Mouse (Mus musculus) neural tube, embryonic 15.5 days (tissue): ENCODE results near the gene Olfr1358. TPM values are rescaled to one million over a fixed set of nuclear protein-coding genes. Genes with fewer than 3 reads are reported as not detected.

Source experiments
- microRNA-seq: library from miRNA; unstranded; fragments of <30 nt; microRNA quantifications from one replicate; pipeline ENCODE4, GENCODE M21; 2017
- polyA plus RNA-seq: library from polyadenylated mRNA; unstranded; fragments of >200 nt; fragmentation: Nextera tagmentation; extraction: Ambion mirVana; gene quantifications from 2 replicates; pipeline ENCODE4 v1.2.1, GENCODE M21; 2015

Olfr1358 gene
- polyA plus RNA-seq, 1 experiment from 2014 or later: not detected

Small RNA genes lying within 50 kb of the gene (microRNA-seq; reads per million reads assigned to microRNA genes)
- gene Gm27541: not detected

Other genes starting within 250 kb of the Olfr1358 start
- gene Agpat3, start 164.9 kb upstream of the Olfr1358 start, polyA plus RNA-seq: 77.4 and 77.6 TPM in 2 replicates
- 413 and 414 TPM in 2 replicates for gene Rrp1, start 104.4 kb upstream of the Olfr1358 start, polyA plus RNA-seq
- 97.0 and 207 TPM in 2 replicates for gene Cstb, start 91.8 kb upstream of the Olfr1358 start, polyA plus RNA-seq
- 48.4 and 49.2 TPM in 2 replicates for gene Pdxk, start 52.5 kb upstream of the Olfr1358 start, polyA plus RNA-seq
- gene Ilvbl, start 56.9 kb downstream of the Olfr1358 start, polyA plus RNA-seq: 64.8 and 66.9 TPM in 2 replicates
- gene Syde1, start 74.5 kb downstream of the Olfr1358 start, polyA plus RNA-seq: 3.3 and 4.9 TPM in 2 replicates
- gene Olfr1357, start 100.6 kb downstream of the Olfr1358 start, polyA plus RNA-seq: not detected in 2 replicates
- 0.10 TPM in 1 of 2 replicates, not detected in the other for gene Casp14, start 200.9 kb downstream of the Olfr1358 start, polyA plus RNA-seq
- 0.36 and 0.49 TPM in 2 replicates for gene Ccdc105, start 235.6 kb downstream of the Olfr1358 start, polyA plus RNA-seq